In the genomic region with DNA sequence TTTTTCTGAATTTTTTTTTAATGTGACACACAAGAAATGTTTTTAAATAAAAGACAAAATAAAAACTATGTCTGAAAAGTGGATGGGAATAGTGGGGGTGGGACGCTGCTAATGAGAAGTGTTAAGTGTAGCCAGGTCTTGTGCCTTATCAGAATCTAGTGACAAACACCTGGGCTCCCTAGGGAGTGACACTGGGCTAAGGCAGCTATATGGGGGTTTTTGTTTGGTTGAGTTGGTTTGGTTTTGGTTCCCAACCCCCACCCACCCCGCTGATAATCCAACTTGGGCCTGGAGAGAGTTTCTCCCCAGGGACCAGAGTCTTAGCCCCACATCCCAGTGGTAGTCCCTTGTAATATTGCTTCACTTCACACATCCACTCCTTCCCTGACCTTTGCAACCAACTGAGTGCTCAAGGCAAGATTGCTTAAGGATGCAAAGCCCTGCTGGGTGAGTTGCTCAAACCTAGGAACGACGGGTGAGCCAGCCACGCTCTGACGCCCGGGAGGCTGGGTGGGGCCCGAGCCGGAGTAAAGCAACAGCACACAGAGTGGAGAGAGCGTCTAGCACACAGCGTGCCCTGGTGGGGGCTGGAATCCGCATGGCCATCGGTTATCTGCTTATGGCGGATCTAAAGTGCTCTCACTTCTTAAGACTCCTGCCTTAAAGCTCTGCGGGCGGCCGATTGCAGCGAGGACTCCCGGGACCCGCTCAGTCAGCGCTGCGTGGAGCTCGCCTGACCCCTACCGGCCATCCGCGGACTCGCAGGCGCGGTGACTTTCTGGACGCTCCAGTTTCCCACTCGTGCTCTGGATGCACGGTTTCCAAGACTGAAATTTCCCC, we compare ENCODE assay signal across 8 mouse cellular contexts. TPM values are rescaled to one million over a fixed set of nuclear protein-coding genes. Genes with fewer than 3 reads are reported as not detected.
DNase-seq lines count a peak whose midpoint lies in the region; ATAC-seq and TF ChIP-seq lines count a peak whose summit lies in the region.

No protein-coding gene starts in this region.

- no peak overlapping the region for H3K27ac ChIP-seq in heart, embryonic 12.5 days (ENCODE audit: poor library complexity, severe bottlenecking)
- no peak overlapping the region for H3K27ac ChIP-seq in kidney, postnatal 0 days
- peak overlapping the region; percentile 78 for H3K27ac ChIP-seq in liver, embryonic 12.5 days
- no peak overlapping the region for H3K27ac ChIP-seq in stomach, embryonic 14.5 days (ENCODE audit: low read length)

- WGBS in heart, embryonic 12.5 days: 2% methylated on average over 32 of the region's 32 CpGs
- WGBS in kidney, postnatal 0 days: 3% methylated on average over 32 of the region's 32 CpGs
- 2% methylated on average over 32 of the region's 32 CpGs for WGBS in liver, embryonic 12.5 days (ENCODE audit: insufficient replicate concordance)
- 3% methylated on average over 32 of the region's 32 CpGs for WGBS in stomach, embryonic 14.5 days

- H3K4me2 ChIP-seq in heart, embryonic 12.5 days: peak overlapping the region; percentile 87
- peak overlapping the region; percentile 46 for H3K4me2 ChIP-seq in kidney, postnatal 0 days (ENCODE audit: low read length)
- H3K4me2 ChIP-seq in liver, embryonic 12.5 days: peak overlapping the region; percentile 83
- H3K4me2 ChIP-seq in stomach, embryonic 14.5 days (replicated peaks; ENCODE audit: low read depth, low read length): peak overlapping the region; percentile 73

- H3K9me3 ChIP-seq in heart, embryonic 12.5 days (replicated peaks): no peaks in the 10 kb centered on the region
- H3K9me3 ChIP-seq in kidney, postnatal 0 days (replicated peaks; ENCODE audit: low read length): no peaks in the 10 kb centered on the region
- no peaks in the 10 kb centered on the region for H3K9me3 ChIP-seq in liver, embryonic 12.5 days (replicated peaks)
- H3K9me3 ChIP-seq in stomach, embryonic 14.5 days (ENCODE audit: control insufficient read depth, low read depth, low read length): no peaks in the 10 kb centered on the region

- peaks cover 15% of the 10 kb centered on the region for H3K4me1 ChIP-seq in heart, embryonic 12.5 days (replicated peaks)
- H3K4me1 ChIP-seq in kidney, postnatal 0 days (replicated peaks; ENCODE audit: insufficient read depth, low read length): no peaks in the 10 kb centered on the region
- H3K4me1 ChIP-seq in liver, embryonic 12.5 days: peaks cover 38% of the 10 kb centered on the region
- 0 out of 2 replicates have a peak, but pooled peaks cover 4% of the 10 kb centered on the region for H3K4me1 ChIP-seq in stomach, embryonic 14.5 days (ENCODE audit: control insufficient read depth, insufficient read depth, low read length)

- peak; percentile 73 for ATAC-seq in erythroblast, adult 5-6 weeks (replicated peaks; ENCODE audit: low FRiP score, poor library complexity, severe bottlenecking)
- ATAC-seq in heart, embryonic 12.5 days (ENCODE audit: insufficient number of reproducible peaks, low FRiP score): peak; percentile 54
- peak; percentile 72 for ATAC-seq in kidney, postnatal 0 days (replicated peaks; ENCODE audit: low FRiP score, low read depth)
- peak; percentile 40 for ATAC-seq in liver, embryonic 12.5 days
- peak; percentile 79 for ATAC-seq in stomach, embryonic 14.5 days (ENCODE audit: insufficient number of reproducible peaks, insufficient read depth, low FRiP score, low read depth)

- DNase-seq in B cell, adult 2 months: peak; percentile 91 to 92
- DNase-seq in brain, adult 2 months (ENCODE audit: low read depth, low spot score): peak; percentile 81
- peak; percentile 90 for DNase-seq in kidney, postnatal 0 days (ENCODE audit: low spot score)
- peak; percentile 65 to 82 for DNase-seq in natural killer cell, adult 2 months (ENCODE audit: low spot score in 2 of 2)

- H3K36me3 ChIP-seq in heart, embryonic 12.5 days: peaks cover 12% of the 10 kb centered on the region
- H3K36me3 ChIP-seq in kidney, postnatal 0 days (ENCODE audit: insufficient read depth, low read length): 0 out of 2 replicates have a peak, but pooled peaks cover 5% of the 10 kb centered on the region
- peaks cover under 1% of the 10 kb centered on the region; the same call in 1 of the 2 replicates for H3K36me3 ChIP-seq in liver, embryonic 12.5 days
- peaks cover 2% of the 10 kb centered on the region; the same call in 1 of the 2 replicates for H3K36me3 ChIP-seq in stomach, embryonic 14.5 days (ENCODE audit: control insufficient read depth, insufficient read depth, low read length)

- H3K9ac ChIP-seq in heart, embryonic 12.5 days: peak overlapping the region; percentile 75
- H3K9ac ChIP-seq in kidney, postnatal 0 days (ENCODE audit: low read depth, low read length): no peak overlapping the region
- H3K9ac ChIP-seq in liver, embryonic 12.5 days: peak overlapping the region; percentile 65
- H3K9ac ChIP-seq in stomach, embryonic 14.5 days (replicated peaks; ENCODE audit: low read depth, low read length): peak overlapping the region; percentile 43; the same call in 1 of the 2 replicates

- peak overlapping the region; percentile 45 for H3K4me3 ChIP-seq in heart, embryonic 12.5 days
- H3K4me3 ChIP-seq in kidney, postnatal 0 days (replicated peaks; ENCODE audit: low read depth, low read length): no peak overlapping the region
- H3K4me3 ChIP-seq in liver, embryonic 12.5 days: peak overlapping the region; percentile 55
- peak overlapping the region; percentile 29 for H3K4me3 ChIP-seq in stomach, embryonic 14.5 days (ENCODE audit: low read depth, low read length)

- peaks cover 39% of the 10 kb centered on the region for H3K27me3 ChIP-seq in heart, embryonic 12.5 days (replicated peaks)
- H3K27me3 ChIP-seq in kidney, postnatal 0 days (ENCODE audit: insufficient read depth, low read length): no peaks in the 10 kb centered on the region; the same call in 1 of the 2 replicates
- peaks cover 23% of the 10 kb centered on the region for H3K27me3 ChIP-seq in liver, embryonic 12.5 days (replicated peaks)
- no peaks in the 10 kb centered on the region for H3K27me3 ChIP-seq in stomach, embryonic 14.5 days (ENCODE audit: control insufficient read depth, insufficient read depth, low read length)

- peak; percentile 99 for TF ChIP-seq CTCF in kidney, postnatal 0 days (IDR thresholded peaks at IDR 0.05; ENCODE audit: low read depth)

RNA-seq across cellular contexts. Expression of a gene that starts 17.1 kb away (rescaled TPM):
- total RNA-seq in erythroblast, adult 5-6 weeks (2015; ENCODE audit: low replicate concordance): 1.3 and 2.3 TPM in 2 replicates
- total RNA-seq in erythroblast, adult 5-6 weeks (2017; ENCODE audit: low replicate concordance): 3.2 and 4.3 TPM in 2 replicates
- polyA plus RNA-seq in heart, embryonic 12.5 days (2016; fragmentation: Nextera tagmentation; extraction: Ambion mirVana): 4.5 and 4.8 TPM in 2 replicates
- polyA plus RNA-seq in kidney, postnatal 0 days (2015; fragmentation: Nextera tagmentation; extraction: Ambion mirVana): 3.3 TPM in 2 replicates
- 5.1 and 5.6 TPM in 2 replicates for polyA plus RNA-seq in liver, embryonic 12.5 days (2016; fragmentation: Nextera tagmentation; extraction: Ambion mirVana)
- polyA plus RNA-seq in stomach, embryonic 14.5 days (2014; fragmentation: Nextera tagmentation; extraction: Ambion mirVana): 1.8 TPM in 2 replicates

RNA-seq across cellular contexts. Expression of a gene that starts 21.3 kb away (rescaled TPM):
- 1.9 and 8.1 TPM in 2 replicates for total RNA-seq in erythroblast, adult 5-6 weeks (2015; ENCODE audit: low replicate concordance)
- 4.2 and 4.8 TPM in 2 replicates for total RNA-seq in erythroblast, adult 5-6 weeks (2017; ENCODE audit: low replicate concordance)
- polyA plus RNA-seq in heart, embryonic 12.5 days (2016; fragmentation: Nextera tagmentation; extraction: Ambion mirVana): 68.2 and 68.7 TPM in 2 replicates
- polyA plus RNA-seq in kidney, postnatal 0 days (2015; fragmentation: Nextera tagmentation; extraction: Ambion mirVana): 68.9 and 79.2 TPM in 2 replicates
- 27.9 and 30.8 TPM in 2 replicates for polyA plus RNA-seq in liver, embryonic 12.5 days (2016; fragmentation: Nextera tagmentation; extraction: Ambion mirVana)
- polyA plus RNA-seq in stomach, embryonic 14.5 days (2014; fragmentation: Nextera tagmentation; extraction: Ambion mirVana): 55.9 and 57.9 TPM in 2 replicates

RNA-seq across cellular contexts. Expression of a gene that starts 43.2 kb away (rescaled TPM):
- total RNA-seq in erythroblast, adult 5-6 weeks (2015; ENCODE audit: low replicate concordance): 1.5 and 2.7 TPM in 2 replicates
- 0.43 TPM in 1 of 2 replicates, not detected in the other for total RNA-seq in erythroblast, adult 5-6 weeks (2017; ENCODE audit: low replicate concordance)
- polyA plus RNA-seq in heart, embryonic 12.5 days (2016; fragmentation: Nextera tagmentation; extraction: Ambion mirVana): 23.9 and 25.4 TPM in 2 replicates
- 23.9 and 25.1 TPM in 2 replicates for polyA plus RNA-seq in kidney, postnatal 0 days (2015; fragmentation: Nextera tagmentation; extraction: Ambion mirVana)
- polyA plus RNA-seq in liver, embryonic 12.5 days (2016; fragmentation: Nextera tagmentation; extraction: Ambion mirVana): 8.8 and 9.5 TPM in 2 replicates
- polyA plus RNA-seq in stomach, embryonic 14.5 days (2014; fragmentation: Nextera tagmentation; extraction: Ambion mirVana): 37.5 and 38.0 TPM in 2 replicates
